Mouse (Mus musculus): ENCODE results near the gene Gm47289. TPM values are rescaled to one million over a fixed set of nuclear protein-coding genes. Genes with fewer than 3 reads are reported as not detected.

The Gm47289 gene
- total RNA-seq, 1 experiment: not detected

DNA sequence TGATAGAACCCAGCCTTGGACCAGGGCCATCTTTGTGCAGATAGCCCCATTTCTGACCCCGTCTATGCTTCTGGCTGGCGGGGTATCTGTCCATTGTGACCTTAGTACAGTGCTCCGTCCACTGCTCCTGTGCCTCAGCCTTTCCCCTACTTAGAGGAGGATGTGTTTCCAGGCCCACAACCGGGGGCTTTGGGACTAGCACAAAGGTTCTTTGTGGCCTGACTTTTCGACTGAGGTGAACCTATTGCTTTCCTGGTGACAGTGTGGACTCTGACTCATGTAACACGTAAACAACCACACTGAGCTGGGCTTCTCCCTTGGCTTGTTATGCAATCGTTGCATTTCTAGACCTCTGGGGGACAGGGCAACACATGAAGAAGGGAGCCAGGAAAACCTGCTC lies 5.8 kb downstream of the Gm47289 start:
- no peak overlapping the region for H3K4me3 ChIP-seq (ENCODE audit: insufficient read depth in 1 of 2, low read depth in 1 of 2, low read length in 2 of 2, poor library complexity in 1 of 2, severe bottlenecking in 1 of 2)
- DNase-seq (ENCODE audit: low read depth, low spot score): no peak
- no peaks in the 10 kb centered on the region for H3K9me3 ChIP-seq (ENCODE audit: control insufficient read depth, insufficient read depth, low read depth, low read length)
- no peaks in the 10 kb centered on the region for H3K36me3 ChIP-seq (ENCODE audit: control insufficient read depth, insufficient read depth, low read length, poor library complexity, severe bottlenecking)
- no peak overlapping the region for H3K9ac ChIP-seq (ENCODE audit: insufficient read depth, low read depth, low read length, poor library complexity, severe bottlenecking)
- H3K27ac ChIP-seq (ENCODE audit: insufficient read depth, low read depth, low read length, poor library complexity, severe bottlenecking): no peak overlapping the region
- TF ChIP-seq ZNF384 (IDR thresholded peaks at IDR 0.05; ENCODE audit: low read depth, low read length) (no peak), ZC3H11A (IDR thresholded peaks at IDR 0.05; ENCODE audit: borderline replicate concordance, low read depth, low read length) (no peak), CHD2 (IDR thresholded peaks at IDR 0.05; ENCODE audit: low read depth, low read length) (no peak), HCFC1 (IDR thresholded peaks at IDR 0.05; ENCODE audit: borderline replicate concordance, insufficient read depth, low read length) (no peak), MAFK (IDR thresholded peaks at IDR 0.05; ENCODE audit: insufficient read depth, low read depth, low read length) (no peak)
- H3K4me1 ChIP-seq (ENCODE audit: control insufficient read depth in 2 of 2, insufficient read depth in 2 of 2, low read length in 2 of 2, poor library complexity in 1 of 2): no peaks in the 10 kb centered on the region
- in situ Hi-C loops (cut with MboI; ENCODE audit: low sequenced_read_pairs in 2 of 2, unreplicated experiment in 2 of 2): no loop called here

DNA sequence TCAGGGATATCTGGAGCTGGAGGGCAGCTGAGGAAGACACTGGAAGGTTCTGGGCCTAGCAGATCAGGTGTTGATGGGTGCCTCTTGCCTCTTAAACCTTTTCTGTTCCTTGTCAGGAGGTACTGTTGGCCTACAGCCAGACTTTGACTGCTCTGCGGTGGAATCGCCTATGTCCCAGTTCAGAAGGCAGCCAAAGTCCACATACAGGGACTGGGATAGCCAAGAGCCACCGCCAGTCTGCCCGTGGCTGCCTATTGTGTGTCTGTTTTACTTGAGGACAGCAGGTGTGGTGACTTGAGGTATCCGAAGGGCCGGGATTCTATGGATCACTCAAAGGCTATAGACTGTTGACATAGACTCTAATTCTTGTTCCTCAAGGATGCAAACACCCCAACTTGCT lies 6.6 kb downstream of the Gm47289 start:
- in situ Hi-C loops (cut with MboI; ENCODE audit: low sequenced_read_pairs in 2 of 2, unreplicated experiment in 2 of 2): no loop called here
- H3K4me1 ChIP-seq (ENCODE audit: control insufficient read depth in 2 of 2, insufficient read depth in 2 of 2, low read length in 2 of 2, poor library complexity in 1 of 2): no peaks in the 10 kb centered on the region
- TF ChIP-seq HCFC1 (IDR thresholded peaks at IDR 0.05; ENCODE audit: borderline replicate concordance, insufficient read depth, low read length): no peak
- TF ChIP-seq CHD2 (IDR thresholded peaks at IDR 0.05; ENCODE audit: low read depth, low read length): no peak
- no peak for TF ChIP-seq ZC3H11A (IDR thresholded peaks at IDR 0.05; ENCODE audit: borderline replicate concordance, low read depth, low read length)
- no peak for DNase-seq (ENCODE audit: low read depth, low spot score)
- H3K27ac ChIP-seq (ENCODE audit: insufficient read depth, low read depth, low read length, poor library complexity, severe bottlenecking): no peak overlapping the region
- no peaks in the 10 kb centered on the region for H3K9me3 ChIP-seq (ENCODE audit: control insufficient read depth, insufficient read depth, low read depth, low read length)
- H3K4me3 ChIP-seq (ENCODE audit: insufficient read depth in 1 of 2, low read depth in 1 of 2, low read length in 2 of 2, poor library complexity in 1 of 2, severe bottlenecking in 1 of 2): no peak overlapping the region
- H3K9ac ChIP-seq (ENCODE audit: insufficient read depth, low read depth, low read length, poor library complexity, severe bottlenecking): no peak overlapping the region
- H3K36me3 ChIP-seq (ENCODE audit: control insufficient read depth, insufficient read depth, low read length, poor library complexity, severe bottlenecking): no peaks in the 10 kb centered on the region

DNA sequence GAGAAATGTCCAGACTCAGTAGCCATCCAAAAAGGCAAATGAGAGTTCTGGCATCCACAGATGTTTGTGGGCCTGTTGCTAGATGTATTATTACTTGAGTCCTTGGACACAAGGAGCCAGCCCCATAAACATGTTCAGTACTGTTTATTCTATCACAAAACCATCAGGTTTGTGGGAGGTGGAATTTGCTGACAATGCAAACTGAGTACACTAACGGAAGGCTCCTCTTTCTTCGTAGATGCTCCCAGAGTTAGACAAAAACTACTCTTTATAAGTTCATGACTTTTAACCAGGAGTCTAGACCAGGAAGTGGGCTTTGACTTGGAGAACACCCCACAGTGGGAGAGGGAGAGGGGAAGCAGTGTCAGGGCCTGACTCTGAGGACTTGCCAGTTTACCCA lies 8.6 kb downstream of the Gm47289 start:
- in situ Hi-C loops (cut with MboI; ENCODE audit: low sequenced_read_pairs in 2 of 2, unreplicated experiment in 2 of 2): no loop called here

DNA sequence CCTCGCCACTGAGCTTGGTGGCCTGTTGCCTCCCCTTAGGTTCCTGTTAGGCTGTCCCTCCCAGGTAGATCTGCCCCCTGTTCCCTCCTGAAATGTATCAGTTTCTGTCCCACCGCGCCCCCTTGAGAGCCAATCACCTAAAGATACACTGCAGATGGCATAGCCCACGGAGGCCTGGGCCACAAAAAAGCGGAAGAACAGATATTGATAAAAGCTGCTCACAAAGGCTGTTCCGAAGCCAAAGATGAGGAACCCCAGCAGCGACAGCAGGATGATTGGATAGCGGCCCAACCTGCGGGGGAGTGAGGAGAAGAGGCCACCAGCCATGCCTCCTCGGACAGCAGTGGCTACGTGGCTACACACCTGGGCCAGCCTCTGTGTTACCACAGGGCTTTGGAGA lies 20.3 kb downstream of the Gm47289 start:
- TF ChIP-seq ZNF384 (IDR thresholded peaks at IDR 0.05; ENCODE audit: low read depth, low read length): no peak
- TF ChIP-seq ZC3H11A (IDR thresholded peaks at IDR 0.05; ENCODE audit: borderline replicate concordance, low read depth, low read length): no peak
- Histone ChIP-seq H3K4me1 (ENCODE audit: control insufficient read depth in 2 of 2, insufficient read depth in 2 of 2, low read length in 2 of 2, poor library complexity in 1 of 2) (no peaks in the 10 kb centered on the region), H3K4me3 (ENCODE audit: insufficient read depth in 1 of 2, low read depth in 1 of 2, low read length in 2 of 2, poor library complexity in 1 of 2, severe bottlenecking in 1 of 2) (no peak overlapping the region), H3K27ac (ENCODE audit: insufficient read depth, low read depth, low read length, poor library complexity, severe bottlenecking) (no peak overlapping the region), H3K9ac (ENCODE audit: insufficient read depth, low read depth, low read length, poor library complexity, severe bottlenecking) (no peak overlapping the region), H3K9me3 (ENCODE audit: control insufficient read depth, insufficient read depth, low read depth, low read length) (no peaks in the 10 kb centered on the region), H3K36me3 (ENCODE audit: control insufficient read depth, insufficient read depth, low read length, poor library complexity, severe bottlenecking) (no peaks in the 10 kb centered on the region)
- DNase-seq (ENCODE audit: low read depth, low spot score): no peak
- in situ Hi-C loops (cut with MboI; ENCODE audit: low sequenced_read_pairs in 2 of 2, unreplicated experiment in 2 of 2): no loop called here

More for the DNA sequence above, 8.6 kb downstream of the Gm47289 start:
- TF ChIP-seq MAFK (IDR thresholded peaks at IDR 0.05; ENCODE audit: insufficient read depth, low read depth, low read length): peak; percentile 60; the same call in 1 of the 2 replicates
- no peak for TF ChIP-seq ZC3H11A (IDR thresholded peaks at IDR 0.05; ENCODE audit: borderline replicate concordance, low read depth, low read length)
- no peak for TF ChIP-seq ZNF384 (IDR thresholded peaks at IDR 0.05; ENCODE audit: low read depth, low read length)
- DNase-seq (ENCODE audit: low read depth, low spot score): no peak
- H3K9ac ChIP-seq (ENCODE audit: insufficient read depth, low read depth, low read length, poor library complexity, severe bottlenecking): no peak overlapping the region
- H3K36me3 ChIP-seq (ENCODE audit: control insufficient read depth, insufficient read depth, low read length, poor library complexity, severe bottlenecking): no peaks in the 10 kb centered on the region
- no peak overlapping the region for H3K4me3 ChIP-seq (ENCODE audit: insufficient read depth in 1 of 2, low read depth in 1 of 2, low read length in 2 of 2, poor library complexity in 1 of 2, severe bottlenecking in 1 of 2)
- no peak overlapping the region for H3K27ac ChIP-seq (ENCODE audit: insufficient read depth, low read depth, low read length, poor library complexity, severe bottlenecking)
- no peaks in the 10 kb centered on the region for H3K4me1 ChIP-seq (ENCODE audit: control insufficient read depth in 2 of 2, insufficient read depth in 2 of 2, low read length in 2 of 2, poor library complexity in 1 of 2)
- no peaks in the 10 kb centered on the region for H3K9me3 ChIP-seq (ENCODE audit: control insufficient read depth, insufficient read depth, low read depth, low read length)

DNA sequence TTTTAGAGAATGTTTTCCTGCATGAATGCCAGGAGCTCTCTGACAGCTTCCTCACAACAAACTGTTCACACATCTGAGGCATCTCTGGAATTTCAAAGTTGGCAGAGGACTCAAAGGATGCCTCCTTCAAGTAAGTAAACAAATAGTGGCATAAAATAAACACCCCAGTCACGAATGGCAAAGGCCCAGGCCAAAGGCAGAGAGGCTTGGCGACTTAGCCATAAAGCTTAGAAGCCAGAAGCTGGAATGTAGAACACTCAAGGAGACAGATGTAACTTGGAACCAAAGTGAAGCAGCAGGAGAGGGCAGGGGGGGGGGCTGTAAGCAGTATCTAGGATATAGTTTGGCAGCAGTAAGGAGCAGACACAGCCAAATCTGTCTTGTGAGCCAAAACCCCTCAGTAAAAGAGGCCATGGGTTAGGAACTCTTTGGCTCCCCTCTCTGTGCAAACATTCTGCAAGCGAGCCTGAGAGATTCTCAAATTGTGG lies 22.3 kb downstream of the Gm47289 start:
- in situ Hi-C loops (cut with MboI; ENCODE audit: low sequenced_read_pairs in 2 of 2, unreplicated experiment in 2 of 2): no loop called here
- no peak for DNase-seq (ENCODE audit: low read depth, low spot score)
- H3K9ac ChIP-seq (ENCODE audit: insufficient read depth, low read depth, low read length, poor library complexity, severe bottlenecking): no peak overlapping the region

More for the DNA sequence above, 22.3 kb downstream of the Gm47289 start:
- no peak for TF ChIP-seq HCFC1 (IDR thresholded peaks at IDR 0.05; ENCODE audit: borderline replicate concordance, insufficient read depth, low read length)
- no peak overlapping the region for H3K4me3 ChIP-seq (ENCODE audit: insufficient read depth in 1 of 2, low read depth in 1 of 2, low read length in 2 of 2, poor library complexity in 1 of 2, severe bottlenecking in 1 of 2)
- no peaks in the 10 kb centered on the region for H3K9me3 ChIP-seq (ENCODE audit: control insufficient read depth, insufficient read depth, low read depth, low read length)
- H3K36me3 ChIP-seq (ENCODE audit: control insufficient read depth, insufficient read depth, low read length, poor library complexity, severe bottlenecking): no peaks in the 10 kb centered on the region
- H3K27ac ChIP-seq (ENCODE audit: insufficient read depth, low read depth, low read length, poor library complexity, severe bottlenecking): no peak overlapping the region
- no peaks in the 10 kb centered on the region for H3K4me1 ChIP-seq (ENCODE audit: control insufficient read depth in 2 of 2, insufficient read depth in 2 of 2, low read length in 2 of 2, poor library complexity in 1 of 2)
